Mouse (Mus musculus) layer of hippocampus, postnatal 10 days (tissue): ENCODE data around the gene Crlf2. TPM values are rescaled to one million over a fixed set of nuclear protein-coding genes. Genes with fewer than 3 reads are reported as not detected.

Experiments used
- DNase-seq, 2 experiments: peaks; one replicate each; pipeline ENCODE4 v3.0.0; 2021; ENCODE audit warnings: low spot score in 2 of 2
- long read RNA-seq: library from polyadenylated mRNA; stranded (forward); transcript quantifications from one replicate; pipeline ENCODE4 v2.0.0, GENCODE M21; 2023
- total RNA-seq, 2 experiments: library from RNA; stranded (reverse); gene quantifications; 2 replicates each; pipeline ENCODE4 v1.2.3; 2021

Gene Crlf2
- 10 to 100 TPM; 33.3 to 43.0 TPM for total RNA-seq
- long read RNA-seq, partial matches to known transcripts, result 9 of 20 reads
- long read RNA-seq, other reads (novel, unspliced or antisense), result 9 of 20 reads

- DNase-seq, result peak; percentile 92 to 95
These were observed at the start of gene Crlf2 for GRCm38 (mm10) chr5:109558404-109559160. Crlf2 (minus strand) TSS chr5:109558993.

DNA sequence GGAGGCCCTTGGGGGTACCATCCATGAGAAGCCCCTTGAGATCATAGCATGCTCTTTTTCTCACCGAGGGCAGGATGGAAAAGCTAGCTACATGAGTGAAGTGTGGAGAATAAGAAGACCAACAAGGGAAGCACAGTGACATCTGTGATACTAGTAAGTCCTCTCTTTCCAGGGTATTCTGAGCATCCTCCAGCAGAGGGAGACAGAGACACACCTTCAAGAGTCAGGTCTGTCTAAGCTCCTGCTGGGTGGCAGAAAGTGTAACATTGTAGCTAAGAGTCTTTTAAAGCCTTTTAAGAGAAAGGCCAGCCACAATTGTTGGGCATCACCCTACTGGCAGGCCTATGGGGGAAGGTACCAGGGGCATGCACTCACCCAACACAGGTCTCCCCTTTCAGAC, 43.8 kb upstream of the Crlf2 start:
- peak; percentile 9 to 15 for DNase-seq

DNA sequence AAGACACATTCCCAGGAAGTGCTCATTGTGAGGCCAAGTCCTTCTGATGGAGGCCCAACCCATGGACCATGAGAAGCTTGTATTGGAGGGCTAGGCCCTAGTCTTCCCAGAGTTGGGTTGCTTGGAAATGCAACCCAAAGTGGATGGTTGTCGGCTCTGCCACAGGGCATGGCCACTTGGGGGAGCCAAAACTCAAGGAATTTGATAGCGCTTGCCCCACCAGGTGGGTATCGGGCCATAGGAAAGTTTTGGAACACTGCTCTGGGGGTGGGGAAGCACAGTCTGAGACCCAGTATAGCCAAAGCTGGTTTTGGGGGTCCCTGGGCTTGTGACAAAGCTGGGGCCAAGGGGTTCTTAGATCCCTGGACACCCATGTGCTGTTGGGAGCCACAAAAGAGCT, 42.3 kb upstream of the Crlf2 start:
- DNase-seq, result peak; percentile 6 to 23

- no peak for DNase-seq
These were observed 40.1 kb upstream of the Crlf2 start for GRCm38 (mm10) chr5:109598876-109599275.

DNA sequence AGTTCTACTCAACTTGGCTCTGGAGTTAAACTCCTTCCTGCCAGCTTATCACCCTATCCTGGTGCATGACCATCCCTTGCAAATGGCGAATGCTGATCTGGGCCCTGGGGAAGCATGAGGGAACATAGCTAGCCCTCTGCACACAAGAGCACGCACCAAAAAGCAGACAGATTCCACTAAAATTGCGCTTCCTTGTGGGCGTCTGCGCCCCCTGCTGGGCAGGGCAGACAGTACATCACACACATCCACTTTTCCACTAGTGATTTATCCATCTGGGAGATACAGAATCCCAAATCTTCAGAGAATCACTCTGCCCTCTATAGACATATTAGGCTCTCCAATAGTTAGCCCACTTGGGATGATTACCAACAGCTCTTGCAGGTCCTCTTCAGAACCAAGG, 37.9 kb upstream of the Crlf2 start:
- no peak for DNase-seq

DNA sequence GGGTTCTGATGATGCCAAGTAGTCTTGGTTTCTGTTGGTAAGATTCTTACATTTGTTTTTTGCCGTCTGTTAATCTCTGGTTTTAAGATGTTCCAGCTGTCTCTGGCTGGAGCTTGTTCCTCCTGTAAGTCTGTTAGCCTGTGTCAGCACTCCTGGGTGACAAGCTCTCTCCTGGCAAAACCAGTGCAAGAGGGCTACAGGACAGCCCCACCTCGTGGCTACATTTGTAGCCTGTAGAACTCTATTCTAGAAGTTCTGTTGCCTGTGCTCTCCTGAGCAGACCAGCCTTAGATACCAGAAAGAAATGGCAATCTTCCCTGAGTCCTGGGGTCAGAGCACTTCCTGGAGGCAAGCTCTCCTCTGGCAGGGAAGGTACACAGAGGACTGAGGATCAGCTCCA, 4.0 kb upstream of the Crlf2 start:
- no peak for DNase-seq

DNA sequence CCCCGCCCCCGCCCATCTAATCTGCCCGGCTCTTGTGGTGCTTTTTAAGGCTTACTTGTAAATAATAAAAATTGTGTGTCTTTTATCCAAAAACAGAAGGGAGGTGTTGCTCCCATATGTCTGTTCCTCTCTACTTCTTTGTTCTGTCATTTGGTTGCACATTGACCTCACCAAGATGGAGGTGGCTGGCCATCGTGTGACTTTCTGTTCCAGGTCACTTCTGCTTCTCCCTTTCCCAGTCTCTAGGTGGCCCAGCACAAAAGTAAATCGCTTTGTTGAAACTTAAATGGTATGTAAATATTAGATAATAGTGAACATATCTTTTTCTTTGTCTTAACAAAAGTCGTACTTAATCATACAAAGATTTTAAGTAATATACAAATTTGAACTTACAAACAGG, 398 bp upstream of the Crlf2 start:
- no peak for DNase-seq

DNA sequence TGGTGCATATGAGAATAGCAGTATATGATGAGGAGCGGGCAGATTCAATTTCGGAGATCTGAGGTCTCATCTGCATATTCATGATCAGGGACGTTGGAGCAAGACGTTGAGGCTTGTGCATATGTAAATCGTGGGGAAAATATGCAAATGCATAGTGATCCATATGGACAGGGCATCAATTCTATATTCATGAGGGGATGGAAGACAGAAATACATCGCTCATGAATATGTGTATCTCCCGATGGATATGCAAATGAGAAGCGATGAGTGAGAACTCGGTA, 730 bp downstream of the Crlf2 start:
- DNase-seq, result no peak

DNA sequence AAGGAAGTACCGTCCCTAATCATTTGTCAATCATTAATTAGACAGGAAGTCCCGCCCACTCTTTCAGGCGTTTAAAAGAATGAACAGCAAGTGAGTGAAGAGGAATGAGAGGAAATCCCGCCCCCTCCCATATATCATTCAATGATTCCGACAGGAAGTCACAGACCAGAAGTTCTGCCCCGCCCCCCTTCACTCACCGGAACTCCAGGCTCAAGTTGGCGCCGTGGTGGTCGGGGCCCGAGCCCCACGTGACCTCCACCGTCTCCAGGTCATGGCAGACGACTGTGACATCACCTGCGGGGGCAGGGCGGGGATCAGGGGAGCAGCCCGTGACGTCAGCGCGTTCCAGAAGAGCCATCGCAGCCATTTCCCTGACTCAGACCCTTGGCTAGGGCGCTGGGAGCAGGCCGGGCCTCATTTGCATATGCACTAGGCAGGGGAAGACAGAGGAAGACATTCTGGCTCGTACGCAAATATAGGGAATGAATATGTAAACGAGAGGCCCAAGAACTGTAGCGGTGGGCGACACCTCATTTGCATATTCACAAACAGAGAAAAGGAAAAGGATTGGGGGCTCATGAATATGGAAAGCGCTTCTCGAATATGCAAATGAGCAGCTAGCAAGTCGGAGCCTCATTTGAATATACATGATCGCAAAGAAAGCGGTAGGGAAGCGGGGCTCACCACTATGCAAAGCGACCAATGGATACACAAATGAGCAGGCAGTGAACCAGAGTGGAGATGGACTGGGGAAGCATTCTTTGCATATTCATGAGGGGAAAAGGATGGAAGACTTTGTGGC, 1.3 kb downstream of the Crlf2 start:
- DNase-seq, result peak; percentile 95 to 97

DNA sequence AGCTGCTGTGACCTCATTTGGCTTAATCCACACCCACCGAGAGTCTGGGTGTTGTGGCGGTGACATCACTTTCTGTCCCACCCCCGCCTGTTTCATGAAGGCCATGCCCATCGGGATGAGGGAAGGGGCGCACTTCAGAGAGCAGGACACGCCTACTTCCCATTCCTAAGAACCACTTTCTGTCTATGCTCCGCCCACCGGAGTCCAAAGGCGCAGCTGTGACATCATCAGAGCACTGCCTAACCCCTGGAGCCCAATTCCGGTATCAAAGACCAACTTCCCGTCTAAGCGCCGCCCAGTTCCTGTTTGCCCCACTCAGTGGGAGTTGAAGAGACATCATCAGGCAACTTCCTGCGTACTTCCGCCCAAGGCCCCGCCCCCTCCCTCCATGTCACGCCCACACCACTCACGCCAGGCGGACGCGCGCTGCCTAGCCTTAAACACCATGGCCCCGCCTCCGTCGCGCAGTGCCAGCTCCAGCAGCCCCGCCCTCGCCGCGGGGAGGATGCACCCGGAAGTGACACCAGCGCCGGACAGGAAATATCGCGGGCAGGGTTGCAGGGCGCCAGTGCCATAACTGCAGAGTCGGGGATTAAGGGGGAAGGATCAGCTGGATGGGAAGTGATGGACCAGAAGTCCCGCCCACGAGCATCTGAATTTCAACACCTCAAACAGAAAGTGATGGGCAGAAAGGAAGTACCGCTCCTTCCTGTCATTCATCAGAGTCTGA, 2.0 kb downstream of the Crlf2 start:
- peak; percentile 89 to 92 for DNase-seq

- peak; percentile 52 to 56 for DNase-seq
These were observed 2.9 kb downstream of the Crlf2 start for GRCm38 (mm10) chr5:109555676-109556571.

- DNase-seq, result peak; percentile 10 to 36
These were observed 3.5 kb downstream of the Crlf2 start for GRCm38 (mm10) chr5:109555236-109555675.

DNA sequence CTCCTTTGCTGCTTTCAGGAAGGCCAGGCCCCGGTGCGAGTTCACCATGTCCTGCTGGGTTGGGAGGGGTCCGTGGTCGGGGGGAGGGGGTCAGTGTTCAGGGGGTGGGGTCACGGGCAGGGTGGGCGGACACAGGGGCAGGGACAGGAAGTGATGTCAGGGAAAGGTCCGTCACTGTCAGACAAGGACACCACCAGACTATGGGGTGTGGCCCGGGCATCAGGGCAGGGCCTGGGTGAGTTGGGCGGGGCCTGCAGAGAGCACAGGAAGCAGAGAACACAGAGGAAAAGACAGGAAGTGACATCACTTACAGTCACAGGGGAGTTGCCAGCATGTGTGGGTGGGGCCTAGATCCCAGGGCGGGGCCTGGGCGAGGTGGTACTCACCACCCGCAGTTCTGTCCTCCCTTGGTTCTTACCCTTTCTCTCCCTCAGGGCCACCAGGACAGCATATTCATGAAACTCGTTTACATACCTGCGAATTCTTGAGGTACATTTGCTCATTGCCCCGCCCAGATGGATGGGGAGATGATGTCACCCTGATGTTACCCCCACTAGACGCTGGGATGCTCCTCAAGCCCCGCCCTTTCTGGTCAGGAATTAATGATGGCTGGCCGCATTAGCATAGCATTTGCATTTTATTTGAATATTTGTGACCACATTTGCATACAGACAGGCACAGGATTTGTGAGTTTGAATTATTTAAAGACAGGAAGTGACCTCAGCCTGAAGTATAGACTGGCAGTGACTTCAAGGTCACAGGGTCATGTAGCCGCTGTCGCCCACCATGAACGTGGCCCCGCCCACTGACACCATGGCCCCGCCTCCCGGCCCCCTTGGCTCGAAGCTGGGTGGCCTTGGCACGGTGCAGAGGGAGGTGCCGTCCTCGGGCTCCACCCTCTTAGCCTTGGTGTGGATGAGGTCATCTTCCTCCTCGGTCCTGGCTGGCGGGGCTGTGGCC, 4.4 kb downstream of the Crlf2 start:
- peak; percentile 22 to 37 for DNase-seq

- no peak for DNase-seq
These were observed 5.4 kb downstream of the Crlf2 start for GRCm38 (mm10) chr5:109553160-109553930.

- DNase-seq, result no peak
These were observed 6.3 kb downstream of the Crlf2 start for GRCm38 (mm10) chr5:109552541-109552940.

GRCm38 (mm10) chr5:109552116-109552515, 6.7 kb downstream of the Crlf2 start:
- no peak for DNase-seq

- DNase-seq, result peak in 1 of 2 experiments; percentile 24
These were observed 7.6 kb downstream of the Crlf2 start for GRCm38 (mm10) chr5:109551041-109551765.
